Mouse (Mus musculus) brain, embryonic 14.5 days (tissue): Measurements from ENCODE around the gene Nisch.

Experiments used
- CTCF ChIP-seq: fragments of 200-500 bp; IDR thresholded peaks from 2 replicates; pipeline ENCODE4 v1.5.1; 2012; ENCODE audit warnings: inconsistent platforms, mild to moderate bottlenecking, moderate library complexity, borderline replicate concordance; ENCODE audit not compliant: insufficient read depth, insufficient read length; ENCODE audit errors: extremely low read depth
- POLR2A ChIP-seq: fragments of 200-500 bp; IDR thresholded peaks from 2 replicates; pipeline ENCODE4 v1.6.1; 2012; ENCODE audit warnings: mild to moderate bottlenecking, inconsistent platforms, borderline replicate concordance; ENCODE audit not compliant: poor library complexity, insufficient read depth, insufficient read length, severe bottlenecking; ENCODE audit errors: extremely low read depth

DNA sequence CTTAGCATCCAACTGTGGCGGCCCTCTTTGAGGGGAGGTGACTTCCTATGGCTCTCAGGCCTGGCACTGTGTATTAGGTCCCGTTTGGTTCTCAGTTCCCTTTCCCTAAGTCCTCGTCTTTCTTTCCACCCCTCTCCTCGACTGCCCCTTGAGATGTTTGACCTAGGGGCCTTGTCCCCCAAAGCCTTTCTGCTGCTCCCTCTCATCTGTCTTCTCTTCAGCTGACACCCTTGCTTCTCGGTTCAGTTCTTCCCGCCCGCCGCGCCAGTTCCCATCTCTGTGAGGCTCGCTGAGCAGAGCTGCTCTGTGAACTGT is 79.5 kb downstream of the Nisch start:
- TF ChIP-seq CTCF (no peak), POLR2A (no peak)
